Mouse (Mus musculus): ENCODE measurements around the gene Slc39a7. TPM values are rescaled to one million over a fixed set of nuclear protein-coding genes. Genes with fewer than 3 reads are reported as not detected.
A peak's percentile ranks its signal among the peaks of the same experiment; 100 is the strongest.

Gene Slc39a7
- total RNA-seq, 2 experiments from 2014 or later: 97.7 to 98.9 TPM

GRCm38 (mm10) chr17:34038878-34039561, 7.5 kb upstream of the Slc39a7 start, which contains the start of gene Col11a2:
TSS of gene Col11a2 (plus strand) at chr17:34039437.
- Histone ChIP-seq H3K27ac (peak within 1 kb of the TSS; percentile 83), H3K4me3 (peak within 1 kb of the TSS; percentile 43)
- DNase-seq (ENCODE audit: low spot score in 2 of 2): no peak
- peak; percentile 26; the same call in 1 of the 2 replicates for TF ChIP-seq CTCF (conservative IDR thresholded peaks at IDR 0.05)

- DNase-seq (ENCODE audit: low spot score in 2 of 2): peak; percentile 63 to 78
- TF ChIP-seq CTCF (conservative IDR thresholded peaks at IDR 0.05): no peak
- peak overlapping the region; percentile 83 for H3K27ac ChIP-seq
These were observed 7.0 kb upstream of the Slc39a7 start for GRCm38 (mm10) chr17:34038440-34038839.

GRCm38 (mm10) chr17:34037241-34037640, 5.8 kb upstream of the Slc39a7 start:
- no peak for TF ChIP-seq CTCF (conservative IDR thresholded peaks at IDR 0.05)
- no peak overlapping the region for H3K4me3 ChIP-seq
- peak overlapping the region; percentile 83 for H3K27ac ChIP-seq
- DNase-seq (ENCODE audit: low spot score in 2 of 2): no peak

More at GRCm38 (mm10) chr17:34038440-34038839, 7.0 kb upstream of the Slc39a7 start:
- H3K4me3 ChIP-seq: peak overlapping the region; percentile 43

GRCm38 (mm10) chr17:34036647-34037046, 5.2 kb upstream of the Slc39a7 start:
- H3K27ac ChIP-seq: no peak overlapping the region
- DNase-seq (ENCODE audit: low spot score in 2 of 2): no peak
- TF ChIP-seq CTCF (conservative IDR thresholded peaks at IDR 0.05): no peak
- H3K4me3 ChIP-seq: no peak overlapping the region

GRCm38 (mm10) chr17:34035517-34035916, 4.0 kb upstream of the Slc39a7 start:
- no peak overlapping the region for H3K27ac ChIP-seq
- TF ChIP-seq CTCF (conservative IDR thresholded peaks at IDR 0.05): no peak
- no peak overlapping the region for H3K4me3 ChIP-seq
- no peak for DNase-seq (ENCODE audit: low spot score in 2 of 2)

- TF ChIP-seq CTCF (conservative IDR thresholded peaks at IDR 0.05): peak; percentile 89
- Histone ChIP-seq H3K4me3 (peak overlapping the region; percentile 14; the same call in 1 of the 2 replicates), H3K27ac (no peak overlapping the region)
- DNase-seq (ENCODE audit: low spot score in 2 of 2): peak in 1 of 2 experiments; percentile 84
These were observed 2.6 kb upstream of the Slc39a7 start for GRCm38 (mm10) chr17:34034064-34034463.

GRCm38 (mm10) chr17:34033441-34033840, 2.0 kb upstream of the Slc39a7 start:
- Histone ChIP-seq H3K27ac (peak overlapping the region; percentile 99; the same call in 1 of the 2 replicates), H3K4me3 (peak overlapping the region; percentile 10; the same call in 1 of the 2 replicates)
- no peak for TF ChIP-seq CTCF (conservative IDR thresholded peaks at IDR 0.05)
- DNase-seq (ENCODE audit: low spot score in 2 of 2): no peak

GRCm38 (mm10) chr17:34032806-34033205, 1.3 kb upstream of the Slc39a7 start:
- peak overlapping the region; percentile 84 for H3K4me3 ChIP-seq
- TF ChIP-seq CTCF (conservative IDR thresholded peaks at IDR 0.05): no peak
- no peak for DNase-seq (ENCODE audit: low spot score in 2 of 2)
- peak overlapping the region; percentile 99 for H3K27ac ChIP-seq

- TF ChIP-seq CTCF (conservative IDR thresholded peaks at IDR 0.05): no peak
- Histone ChIP-seq H3K4me3 (peak overlapping the region; percentile 84), H3K27ac (peak overlapping the region; percentile 99)
- DNase-seq (ENCODE audit: low spot score in 2 of 2): peak in 1 of 2 experiments; percentile 51
These were observed 721 bp upstream of the Slc39a7 start for GRCm38 (mm10) chr17:34032174-34032632.

GRCm38 (mm10) chr17:34030861-34031326, 588 bp downstream of the Slc39a7 start:
- no peak for DNase-seq (ENCODE audit: low spot score in 2 of 2)
- peak overlapping the region; percentile 99 for H3K27ac ChIP-seq
- peak overlapping the region; percentile 84 for H3K4me3 ChIP-seq
- TF ChIP-seq CTCF (conservative IDR thresholded peaks at IDR 0.05): peak; percentile 29

- Histone ChIP-seq H3K4me3 (peak overlapping the region; percentile 84), H3K27ac (peak overlapping the region; percentile 99; the same call in 1 of the 2 replicates)
- DNase-seq (ENCODE audit: low spot score in 2 of 2): no peak
- TF ChIP-seq CTCF (conservative IDR thresholded peaks at IDR 0.05): no peak
These were observed 1.4 kb downstream of the Slc39a7 start for GRCm38 (mm10) chr17:34029890-34030595.

- DNase-seq (ENCODE audit: low spot score in 2 of 2): no peak
- TF ChIP-seq CTCF (conservative IDR thresholded peaks at IDR 0.05): no peak
- Histone ChIP-seq H3K27ac (no peak overlapping the region), H3K4me3 (no peak overlapping the region)
These were observed 2.2 kb downstream of the Slc39a7 start for GRCm38 (mm10) chr17:34029150-34029889.
